Mouse (Mus musculus) ES-E14 (cell line): ENCODE data around the gene Sipa1l3. TPM values are rescaled to one million over a fixed set of nuclear protein-coding genes. Genes with fewer than 3 reads are reported as not detected.

Source experiments
- DNase-seq: peaks from one replicate; pipeline ENCODE4 v3.0.0-alpha.2; 2013; ENCODE audit warnings: low read depth, low spot score
- H3K27ac ChIP-seq: 2 replicates; pipeline ENCODE4 v1.5.1; 2012; ENCODE audit warnings: low read depth, mild to moderate bottlenecking, low read length, moderate library complexity, mixed read lengths; ENCODE audit not compliant: poor library complexity, insufficient read depth, severe bottlenecking
- H3K36me3 ChIP-seq: 2 replicates; pipeline ENCODE4 v1.6.1; 2012; ENCODE audit warnings: mild to moderate bottlenecking, low read length, moderate library complexity, mixed read lengths; ENCODE audit not compliant: control insufficient read depth, poor library complexity, insufficient read depth, severe bottlenecking
- H3K4me1 ChIP-seq, 2 experiments: fragments of 150-350 bp in 1 of 2; sonication (generic) in 1 of 2; 2 replicates each; pipeline ENCODE4 v1.6.1; 2012; ENCODE audit warnings: low read length in 2 of 2, mild to moderate bottlenecking in 1 of 2, mixed read lengths in 1 of 2; ENCODE audit not compliant: control insufficient read depth in 2 of 2, insufficient read depth in 2 of 2, poor library complexity in 1 of 2
- H3K4me3 ChIP-seq, 2 experiments: fragments of 150-350 bp in 1 of 2; sonication (generic) in 1 of 2; 2 replicates each; pipeline ENCODE4 v1.5.1; 2012; ENCODE audit warnings: low read length in 2 of 2, low read depth in 1 of 2, mild to moderate bottlenecking in 1 of 2, mixed read lengths in 1 of 2; ENCODE audit not compliant: insufficient read depth in 1 of 2, poor library complexity in 1 of 2, severe bottlenecking in 1 of 2
- H3K9ac ChIP-seq: 2 replicates; pipeline ENCODE4 v1.6.1; 2012; ENCODE audit warnings: low read depth, mild to moderate bottlenecking, low read length, mixed read lengths; ENCODE audit not compliant: poor library complexity, insufficient read depth, severe bottlenecking
- H3K9me3 ChIP-seq: fragments of 150-350 bp; sonication (generic); 2 replicates; pipeline ENCODE4 v1.6.1; 2012; ENCODE audit warnings: low read depth, mild to moderate bottlenecking, low read length; ENCODE audit not compliant: control insufficient read depth, insufficient read depth
- CHD2 ChIP-seq: IDR thresholded peaks from 2 replicates; pipeline ENCODE4 v1.6.1; 2014; ENCODE audit warnings: mild to moderate bottlenecking, low read depth, low read length, inconsistent platforms
- HCFC1 ChIP-seq: IDR thresholded peaks from 2 replicates; pipeline ENCODE4 v1.6.1; 2012; ENCODE audit warnings: low read length, inconsistent platforms, borderline replicate concordance; ENCODE audit not compliant: insufficient read depth
- MAFK ChIP-seq: IDR thresholded peaks from 2 replicates; pipeline ENCODE4 v1.6.1; 2014; ENCODE audit warnings: mild to moderate bottlenecking, low read depth, low read length, inconsistent platforms; ENCODE audit not compliant: insufficient read depth
- ZC3H11A ChIP-seq: IDR thresholded peaks from 2 replicates; pipeline ENCODE4 v1.6.1; 2012; ENCODE audit warnings: low read depth, mild to moderate bottlenecking, inconsistent platforms, low read length, borderline replicate concordance
- ZNF384 ChIP-seq: IDR thresholded peaks from 2 replicates; pipeline ENCODE4 v1.6.1; 2012; ENCODE audit warnings: low read depth, low read length, inconsistent platforms
- in situ Hi-C, 2 experiments: fragments of 600-800 bp; cut with MboI; formaldehyde crosslinking; loops; one replicate each; pipeline ENCODE4 v1.15.1; 2025; ENCODE audit warnings: low sequenced_read_pairs in 2 of 2, inconsistent platforms in 1 of 2; ENCODE audit not compliant: unreplicated experiment in 2 of 2
- total RNA-seq: library from RNA; depleted of rRNA; stranded (reverse); fragments of 300-350 nt; gene quantifications from 2 replicates; pipeline ENCODE4 v1.2.3, GENCODE M21; 2012

Sipa1l3 gene
- total RNA-seq, 1 experiment, result 27.5 TPM

GRCm38 (mm10) chr7:29313572-29314261, 204.7 kb downstream of the Sipa1l3 start:
- H3K9ac ChIP-seq, result no peak overlapping the region
- in situ Hi-C loops, result no loop called here
- no peak for DNase-seq
- TF ChIP-seq CHD2 (no peak), HCFC1 (no peak), ZC3H11A (no peak), ZNF384 (no peak), MAFK (no peak)
- no peak overlapping the region for H3K27ac ChIP-seq
- peaks cover 6% of the 10 kb centered on the region; the same call in 1 of the 2 replicates for H3K36me3 ChIP-seq
- H3K4me1 ChIP-seq, result peaks cover 8 to 48% of the 10 kb centered on the region in 2 experiments; a peak in 3 of 4 replicates
- H3K9me3 ChIP-seq, result no peaks in the 10 kb centered on the region
- H3K4me3 ChIP-seq, result no peak overlapping the region

DNA sequence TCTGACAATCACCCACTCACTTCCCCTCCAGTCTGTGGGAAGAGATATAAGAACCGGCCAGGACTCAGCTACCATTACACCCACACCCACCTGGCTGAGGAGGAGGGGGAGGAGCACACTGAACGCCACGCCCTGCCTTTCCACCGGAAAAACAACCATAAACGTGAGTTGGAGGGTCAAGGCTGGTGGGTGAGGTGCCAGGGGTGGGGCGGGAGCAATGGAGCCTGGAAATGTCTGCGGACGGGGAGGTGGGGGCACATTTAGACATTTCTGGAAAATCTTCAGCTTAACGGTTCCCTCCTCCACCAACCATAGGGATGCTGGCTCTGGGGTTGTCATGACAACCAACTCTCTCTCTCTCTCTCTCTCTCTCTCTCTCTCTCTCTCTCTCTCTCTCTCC, 205.4 kb downstream of the Sipa1l3 start:
- Histone ChIP-seq H3K4me1 (peaks cover 5 to 47% of the 10 kb centered on the region in 2 experiments; a peak in 3 of 4 replicates), H3K9me3 (no peaks in the 10 kb centered on the region), H3K9ac (no peak overlapping the region), H3K27ac (no peak overlapping the region), H3K36me3 (peaks cover 6% of the 10 kb centered on the region; the same call in 1 of the 2 replicates), H3K4me3 (no peak overlapping the region)
- DNase-seq, result no peak
- no peak for TF ChIP-seq CHD2
- no peak for TF ChIP-seq MAFK
- TF ChIP-seq HCFC1, result no peak
- TF ChIP-seq ZNF384, result no peak
- no peak for TF ChIP-seq ZC3H11A
- in situ Hi-C loops, result no loop called here

- in situ Hi-C loops, result no loop called here
- Histone ChIP-seq H3K4me1 (peaks cover 8 to 42% of the 10 kb centered on the region in 2 experiments), H3K27ac (no peak overlapping the region), H3K9ac (no peak overlapping the region), H3K4me3 (peak overlapping the region; percentile 44 to 58; a peak in 3 of 4 replicates), H3K9me3 (no peaks in the 10 kb centered on the region), H3K36me3 (peaks cover 3% of the 10 kb centered on the region; the same call in 1 of the 2 replicates)
- no peak for DNase-seq
- TF ChIP-seq CHD2 (no peak), ZNF384 (no peak), ZC3H11A (no peak), HCFC1 (no peak), MAFK (no peak)
These were observed 208.7 kb downstream of the Sipa1l3 start for GRCm38 (mm10) chr7:29309749-29310148.

- in situ Hi-C loops, result no loop called here
- H3K36me3 ChIP-seq, result peaks cover 3% of the 10 kb centered on the region; the same call in 1 of the 2 replicates
- TF ChIP-seq HCFC1 (no peak), CHD2 (no peak), ZNF384 (no peak), MAFK (no peak), ZC3H11A (no peak)
- no peak for DNase-seq
- peak overlapping the region; percentile 44 to 58 for H3K4me3 ChIP-seq
- peaks cover 8 to 39% of the 10 kb centered on the region in 2 experiments for H3K4me1 ChIP-seq
- H3K9me3 ChIP-seq, result no peaks in the 10 kb centered on the region
- no peak overlapping the region for H3K27ac ChIP-seq
- H3K9ac ChIP-seq, result peak overlapping the region; percentile 22
These were observed 209.2 kb downstream of the Sipa1l3 start for GRCm38 (mm10) chr7:29309221-29309721.
